Mouse (Mus musculus) adrenal gland, adult 18-20 months (tissue): ENCODE results near the gene Pear1. TPM values are rescaled to one million over a fixed set of nuclear protein-coding genes. Genes with fewer than 3 reads are reported as not detected.
A peak's percentile ranks its signal among the peaks of the same experiment; 100 is the strongest.
"Not testable (repeated sequence)": the region's sequence is repeated elsewhere in the genome, so short reads cannot be mapped to it uniquely, and the experiment has no call there.

Source experiments
- DNase-seq, 2 experiments: peaks; one replicate each; pipeline ENCODE4 v3.0.0; 2021 to 2022; ENCODE audit warnings: low spot score in 2 of 2
- long read RNA-seq, 2 experiments: library from polyadenylated mRNA; stranded (forward); transcript quantifications; one replicate each; pipeline ENCODE4 v2.0.0; 2021
- total RNA-seq, 2 experiments: library from RNA; stranded (reverse); gene quantifications; 1 replicate in 1 of 2; 2 replicates in 1 of 2; pipeline ENCODE4 v1.2.3; 2021

Pear1 gene
- total RNA-seq: 10 to 100 TPM; 20.0 to 20.8 TPM
- long read RNA-seq, experiment 1, full-length matches to known transcripts: 5 of 11 reads
- long read RNA-seq, experiment 1, partial matches to known transcripts: 2 of 11 reads
- long read RNA-seq, experiment 1, other reads (novel, unspliced or antisense): 4 of 11 reads
- long read RNA-seq, experiment 2, partial matches to known transcripts: 2 of 3 reads
- long read RNA-seq, experiment 2, other reads (novel, unspliced or antisense): 1 of 3 reads

GRCm38 (mm10) chr3:87824206-87824605 is at the start of gene Pear1:
Gene Pear1 (minus strand): TSS chr3:87824306.
- DNase-seq: not testable (repeated sequence)

DNA sequence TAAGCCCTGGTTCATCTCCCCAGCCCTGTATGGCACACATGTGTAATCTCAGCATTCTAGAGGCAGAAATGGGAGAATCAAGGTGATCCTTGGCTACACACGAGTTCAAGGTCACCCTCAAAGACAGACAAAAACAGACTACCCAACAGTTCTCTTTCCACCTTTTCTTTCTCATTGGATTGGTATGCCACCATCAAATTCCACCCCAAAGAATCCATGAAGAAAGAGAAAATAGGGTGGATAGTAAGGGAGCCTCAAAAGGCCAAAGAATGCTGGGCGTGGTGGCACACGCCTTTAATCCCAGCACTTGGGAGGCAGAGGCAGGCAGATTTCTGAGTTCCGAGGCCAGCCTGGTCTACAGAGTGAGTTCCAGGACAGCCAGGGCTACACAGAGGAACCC is 40.0 kb upstream of the Pear1 start:
- DNase-seq: not testable (repeated sequence)

GRCm38 (mm10) chr3:87859813-87860212 is 35.7 kb upstream of the Pear1 start:
- DNase-seq: peak; percentile 40 to 46

DNA sequence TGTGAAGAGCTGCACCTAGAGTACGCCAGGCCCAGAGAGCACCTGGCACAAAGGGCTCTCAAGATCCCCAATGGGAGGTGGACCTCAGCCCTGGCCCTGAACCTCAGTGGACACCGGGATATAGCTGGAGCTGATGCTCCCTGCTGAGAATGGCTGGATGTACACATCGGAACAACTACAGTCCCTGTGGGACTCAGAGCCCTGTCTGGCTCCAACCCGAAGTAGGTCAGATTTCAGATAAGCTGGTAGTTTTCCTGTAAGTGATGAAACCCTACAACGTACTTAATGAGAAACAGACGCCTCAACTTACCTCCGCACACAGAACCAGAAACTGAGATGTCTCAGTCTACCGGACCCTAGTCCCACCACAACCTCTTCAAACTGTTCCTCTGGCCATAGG is 33.6 kb upstream of the Pear1 start:
- no peak for DNase-seq

DNA sequence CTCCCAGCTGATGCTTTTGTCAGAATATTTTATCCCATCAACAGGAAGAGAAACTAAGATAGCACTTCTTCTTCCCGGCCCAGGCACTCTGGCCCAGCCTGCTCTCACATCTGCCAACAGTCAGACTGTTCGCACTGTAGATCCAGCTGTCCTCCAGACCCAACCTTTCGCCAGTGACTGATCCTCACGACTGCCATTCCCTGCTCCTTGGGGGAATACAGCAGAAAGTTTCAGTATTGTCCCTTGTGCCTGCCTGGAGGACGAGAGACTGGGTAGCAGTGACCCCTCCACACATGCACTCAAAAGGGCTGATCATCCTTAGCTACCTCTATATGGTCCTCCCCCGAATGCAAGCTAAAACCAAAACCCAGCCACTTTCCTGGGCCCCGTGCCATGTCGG is 31.8 kb upstream of the Pear1 start:
- DNase-seq: no peak

- DNase-seq: no peak
Observed at GRCm38 (mm10) chr3:87854795-87855568, 30.9 kb upstream of the Pear1 start.

- DNase-seq: no peak
Observed at GRCm38 (mm10) chr3:87849117-87849516, 25.0 kb upstream of the Pear1 start.

GRCm38 (mm10) chr3:87847680-87848079 is 23.6 kb upstream of the Pear1 start:
- DNase-seq: no peak

DNA sequence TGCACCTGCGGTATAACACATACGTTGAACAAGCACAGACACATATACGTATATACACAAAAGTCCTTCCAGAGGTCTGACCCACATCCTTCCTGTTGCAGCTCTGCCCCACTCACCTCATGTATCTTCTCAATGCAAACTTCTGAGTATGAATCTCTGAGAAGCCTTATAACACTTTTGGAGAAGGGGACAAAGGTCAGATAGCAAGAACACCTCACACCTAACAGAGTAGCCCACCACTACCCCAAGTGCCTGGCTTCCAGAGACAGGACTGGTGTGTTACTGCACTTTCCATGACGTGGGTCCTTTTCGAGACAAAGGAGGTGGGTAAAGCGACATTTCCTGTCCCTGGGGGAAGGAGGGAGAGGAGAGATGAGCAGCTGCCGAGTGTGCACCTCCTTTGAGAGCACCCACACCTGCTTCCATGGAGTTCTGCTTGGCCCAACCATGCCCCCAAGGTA is 22.6 kb upstream of the Pear1 start, which contains the start of gene Sh2d2a:
Gene Sh2d2a, plus strand, starts transcription at position 106 of the 461 bp plus-strand sequence.
- DNase-seq: no peak

DNA sequence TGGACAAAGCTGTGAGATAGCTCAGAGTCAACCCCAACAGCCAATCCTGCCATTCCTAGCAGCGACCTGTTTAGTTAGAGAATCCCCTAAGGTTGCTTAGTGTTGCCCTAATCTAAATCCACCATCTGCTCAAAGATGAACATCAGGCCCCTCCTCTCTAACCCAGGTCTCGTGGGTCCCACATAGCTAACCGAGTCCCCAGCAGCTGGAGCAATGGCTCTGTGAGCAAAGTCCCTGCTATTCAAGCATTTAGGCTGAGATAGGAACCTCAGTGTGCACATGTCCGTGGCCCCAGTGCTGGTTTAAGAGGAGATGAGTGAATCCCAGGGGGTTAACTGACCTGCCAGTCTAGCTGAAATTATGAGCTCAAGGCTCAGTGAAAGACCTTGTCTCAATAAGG is 22.1 kb upstream of the Pear1 start:
- DNase-seq: no peak

GRCm38 (mm10) chr3:87844981-87845380 is 20.9 kb upstream of the Pear1 start:
- no peak for DNase-seq

GRCm38 (mm10) chr3:87840858-87841257 is 16.8 kb upstream of the Pear1 start:
- no peak for DNase-seq

DNA sequence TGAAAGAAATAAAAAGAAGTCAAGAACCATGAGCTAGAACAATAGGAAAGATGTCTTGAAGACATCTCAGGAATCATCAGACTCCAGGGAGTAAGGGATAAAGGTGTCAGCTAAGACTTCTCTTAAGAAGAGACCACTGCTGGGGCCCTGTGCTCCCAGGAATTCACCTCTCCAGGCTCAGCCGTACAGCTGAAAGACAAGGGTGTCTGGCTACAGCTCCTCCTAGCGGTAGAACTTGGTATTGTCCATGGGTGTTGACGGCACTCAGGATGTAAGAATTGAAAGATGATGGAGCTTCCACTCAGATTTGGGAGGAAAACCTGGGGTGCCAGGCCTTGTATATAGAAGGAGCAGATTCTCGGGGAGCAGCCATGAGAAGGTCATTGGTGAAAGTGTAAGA is 14.5 kb upstream of the Pear1 start:
- DNase-seq: peak; percentile 78 to 82

DNA sequence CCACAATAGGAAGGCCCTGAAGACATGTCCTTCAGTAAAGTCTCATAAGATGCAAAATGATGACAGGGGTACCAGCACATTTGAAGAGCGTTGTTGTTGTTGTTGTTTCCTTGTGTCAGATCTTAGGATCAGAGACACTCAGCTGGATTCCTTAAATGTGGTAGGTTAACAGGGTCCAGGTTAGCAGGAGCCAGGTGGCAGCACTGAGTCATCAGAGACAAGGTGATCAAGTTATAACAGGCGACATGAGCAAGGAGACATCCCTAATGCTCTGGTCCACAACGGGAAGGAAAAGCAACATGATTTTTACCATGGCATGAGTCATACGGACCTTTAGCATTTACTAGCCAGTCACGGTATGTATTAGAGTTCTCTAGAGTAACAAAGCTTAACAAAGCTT is 9.4 kb upstream of the Pear1 start:
- no peak for DNase-seq

DNA sequence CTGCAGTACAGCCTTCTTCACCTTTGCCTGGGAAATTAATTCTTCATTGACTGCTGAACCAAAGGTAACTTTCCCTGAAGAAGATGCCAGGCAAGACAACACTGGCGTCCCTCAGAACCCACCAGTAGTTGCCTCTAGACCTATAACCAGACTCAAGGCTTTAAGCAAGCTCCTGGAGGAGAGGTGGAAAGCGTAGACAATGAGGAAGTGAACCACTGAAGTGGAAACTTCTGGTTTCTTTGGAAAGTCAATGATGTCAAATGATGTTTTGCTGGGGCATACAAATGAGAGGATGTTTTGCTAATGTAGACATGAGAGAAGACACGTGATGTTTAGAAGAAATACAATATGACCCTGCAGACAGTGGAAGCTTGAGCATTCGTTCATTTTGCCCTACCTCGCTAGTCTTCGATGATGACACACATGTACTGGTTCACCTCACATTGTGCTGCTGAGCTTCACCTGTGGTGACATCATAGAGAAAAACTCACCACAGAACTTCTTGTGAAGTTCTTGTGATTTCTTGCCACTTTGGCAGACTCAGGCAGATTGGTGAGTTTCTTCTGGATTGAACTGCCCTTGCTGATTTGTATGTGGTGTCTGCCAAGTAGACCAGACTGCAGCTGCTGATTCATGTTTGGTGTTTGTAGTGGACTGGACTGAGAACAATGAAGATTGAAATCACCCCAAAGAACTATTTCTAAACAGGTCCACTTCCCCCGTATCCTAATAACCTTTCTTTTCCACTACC is 8.2 kb upstream of the Pear1 start:
- DNase-seq: no peak

DNA sequence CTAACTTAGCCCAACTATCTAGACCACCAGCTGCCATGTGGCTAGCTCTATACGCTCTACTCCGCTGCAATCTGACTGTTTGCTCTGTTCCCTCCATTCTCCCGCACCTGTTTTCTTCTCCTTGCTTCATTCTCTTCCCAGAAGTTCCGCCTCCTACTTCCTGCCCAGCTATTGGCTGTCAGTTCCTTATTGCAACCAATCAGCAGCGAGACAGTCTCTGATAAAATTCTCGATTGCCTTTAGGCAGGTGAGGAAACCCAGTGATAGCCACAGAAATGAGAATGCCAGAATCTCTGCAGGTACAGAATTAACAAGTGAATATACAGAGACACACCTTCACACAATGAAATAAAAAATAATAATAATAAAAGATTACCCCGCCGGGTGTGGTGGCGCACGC is 4.9 kb upstream of the Pear1 start:
- no peak for DNase-seq

- no peak for DNase-seq
Observed at GRCm38 (mm10) chr3:87828435-87828834, 4.3 kb upstream of the Pear1 start.

DNA sequence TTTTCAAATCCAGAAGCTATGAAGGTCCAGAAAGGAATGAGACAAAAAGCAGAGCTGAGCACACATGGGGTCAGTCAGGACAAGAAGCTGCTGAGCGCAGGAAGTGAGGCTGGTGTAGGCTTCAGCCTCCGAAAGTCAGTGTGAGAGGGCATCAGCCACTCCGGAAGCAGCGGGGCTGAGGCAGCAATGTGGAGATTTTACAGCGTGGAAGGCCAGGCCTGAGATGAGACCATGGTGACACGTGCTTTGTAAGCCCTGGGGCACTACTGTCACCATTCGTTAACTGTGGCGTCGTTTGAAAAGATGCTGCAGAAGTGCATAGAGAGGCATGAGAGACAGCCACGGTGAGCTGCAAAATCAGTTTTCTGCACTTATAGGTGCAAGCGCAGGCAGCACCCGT is 5.9 kb downstream of the Pear1 start:
- no peak for DNase-seq

DNA sequence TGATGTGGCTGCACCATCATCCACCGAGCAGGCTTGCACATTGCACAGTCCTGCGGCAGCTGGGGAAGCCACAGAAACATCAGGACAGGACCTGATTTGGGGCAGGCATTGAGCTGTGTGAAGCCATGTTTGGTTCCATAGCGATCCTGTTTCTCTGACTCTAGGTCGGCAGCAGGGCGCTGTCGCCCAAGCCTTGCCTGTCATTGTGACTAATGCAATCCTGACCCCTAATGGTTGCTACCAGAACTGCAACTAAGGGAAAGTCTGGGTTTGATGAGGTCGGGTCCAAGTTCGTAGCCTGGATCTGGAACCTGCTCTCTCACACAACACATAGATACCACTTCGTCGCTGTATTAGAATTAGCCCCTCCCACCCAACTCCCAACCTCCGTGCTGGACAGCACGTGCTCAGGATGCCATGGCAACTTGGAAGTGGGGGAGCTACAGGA is 7.4 kb downstream of the Pear1 start:
- DNase-seq: peak; percentile 67 to 74

DNA sequence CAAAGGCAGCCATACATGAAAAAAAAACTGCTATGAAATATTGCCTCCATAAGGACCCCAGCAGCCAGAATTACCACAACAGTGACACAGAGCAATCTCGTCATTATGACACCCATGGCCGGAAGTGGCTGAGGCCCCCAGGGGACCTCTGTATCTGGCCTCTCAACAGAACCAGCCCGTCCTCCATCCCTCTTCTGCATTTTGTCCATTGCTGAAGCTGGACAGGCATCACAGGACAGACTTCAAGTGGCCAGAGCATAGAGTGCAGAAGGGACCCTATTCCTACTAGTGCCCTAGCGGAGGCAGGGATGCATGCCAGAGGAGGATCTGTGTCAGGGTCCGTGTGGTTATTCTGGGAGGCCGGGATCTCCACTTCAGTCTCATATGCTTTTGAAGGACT is 7.9 kb downstream of the Pear1 start:
- DNase-seq: no peak

- DNase-seq: no peak
Observed at GRCm38 (mm10) chr3:87812873-87813272, 11.2 kb downstream of the Pear1 start.

- no peak for DNase-seq
Observed at GRCm38 (mm10) chr3:87812413-87812812, 11.7 kb downstream of the Pear1 start.
